Mouse (Mus musculus) liver, embryonic 14.5 days (tissue): ENCODE measurements around the gene Pomc.

Experiments
- CTCF ChIP-seq: IDR thresholded peaks from 2 replicates; pipeline ENCODE4 v1.5.1; 2016; ENCODE audit warnings: antibody characterized with exemption, low read depth, control low read depth
- EP300 ChIP-seq: IDR thresholded peaks from 2 replicates; pipeline ENCODE4 v1.6.1; 2016; ENCODE audit warnings: antibody characterized with exemption, low read depth

GRCm38 (mm10) chr12:3955371-3955770 lies 620 bp downstream of the Pomc start:
- no peak for TF ChIP-seq CTCF
- TF ChIP-seq EP300 = no peak
